Mouse (Mus musculus): ENCODE measurements around the gene Rack1. TPM values are rescaled to one million over a fixed set of nuclear protein-coding genes. Genes with fewer than 3 reads are reported as not detected.
A peak's percentile ranks its signal among the peaks of the same experiment; 100 is the strongest.

Gene Rack1
- polyA plus RNA-seq, 1 experiment from 2014 or later = 321 TPM

DNA sequence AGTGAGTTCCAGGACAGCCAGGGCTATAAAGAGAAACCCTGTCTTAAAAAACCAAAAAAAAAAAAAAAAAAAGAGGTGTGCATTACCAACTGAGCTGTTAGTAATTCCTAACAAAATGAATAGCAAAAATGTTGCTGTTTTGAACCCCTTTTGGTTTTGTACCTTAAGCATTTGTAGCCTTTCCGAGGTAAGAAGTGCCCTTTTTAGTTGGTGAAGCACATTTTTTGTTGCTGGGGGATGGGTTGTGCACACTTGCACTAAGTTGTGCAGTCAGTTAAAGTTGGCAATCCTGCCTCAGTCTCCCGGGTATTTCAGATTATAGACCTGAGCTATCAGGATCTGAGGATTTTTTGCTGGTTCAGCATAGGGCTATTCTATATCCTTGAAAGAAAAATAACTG, 4.8 kb downstream of the Rack1 start:
- Histone ChIP-seq H3K79me2 (ENCODE audit: inconsistent target) (peaks cover 84% of the 10 kb centered on the region), H3K4me3 (ENCODE audit: inconsistent target) (no peak overlapping the region), H3K36me3 (ENCODE audit: inconsistent target) (peaks cover 77% of the 10 kb centered on the region), H3K27ac (no peak overlapping the region)
- 85% methylated on average over 2 of the region's 2 CpGs for WGBS (ENCODE audit: missing documents)

- Histone ChIP-seq H3K36me3 (ENCODE audit: inconsistent target) (peaks cover 90% of the 10 kb centered on the region), H3K27ac (no peak overlapping the region), H3K4me3 (ENCODE audit: inconsistent target) (no peak overlapping the region), H3K79me2 (ENCODE audit: inconsistent target) (peaks cover 85% of the 10 kb centered on the region)
- 82% methylated on average over 21 of the region's 21 CpGs for WGBS (ENCODE audit: missing documents)
These were observed 6.9 kb downstream of the Rack1 start for GRCm38 (mm10) chr11:48806856-48807562.

- 67% methylated on average over 14 of the region's 14 CpGs for WGBS (ENCODE audit: missing documents)
- H3K4me3 ChIP-seq (ENCODE audit: inconsistent target) = no peak overlapping the region
- peaks cover 82% of the 10 kb centered on the region for H3K36me3 ChIP-seq (ENCODE audit: inconsistent target)
- H3K79me2 ChIP-seq (ENCODE audit: inconsistent target) = peaks cover 85% of the 10 kb centered on the region
- H3K27ac ChIP-seq = no peak overlapping the region
These were observed 7.6 kb downstream of the Rack1 start for GRCm38 (mm10) chr11:48807563-48808303.

DNA sequence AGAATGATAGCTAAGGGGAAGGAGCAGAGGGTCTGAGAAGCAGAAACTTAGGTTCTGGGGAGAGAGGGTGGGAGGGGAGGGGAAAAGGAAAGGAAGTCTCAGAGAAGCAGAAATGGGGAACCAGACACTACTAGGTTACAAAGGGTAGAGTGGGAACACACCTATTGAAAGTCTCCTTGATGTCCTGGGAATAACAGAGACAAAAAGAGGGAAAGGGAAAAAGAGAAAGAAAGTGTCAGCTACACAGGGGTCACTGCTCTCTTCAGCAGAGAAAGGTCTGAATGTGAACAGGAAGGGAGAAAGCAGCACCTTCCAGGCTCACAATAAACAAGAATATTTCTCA, 8.1 kb downstream of the Rack1 start:
- peaks cover 78% of the 10 kb centered on the region for H3K36me3 ChIP-seq (ENCODE audit: inconsistent target)
- H3K79me2 ChIP-seq (ENCODE audit: inconsistent target) = peaks cover 80% of the 10 kb centered on the region
- no peak overlapping the region for H3K4me3 ChIP-seq (ENCODE audit: inconsistent target)
- H3K27ac ChIP-seq = no peak overlapping the region

DNA sequence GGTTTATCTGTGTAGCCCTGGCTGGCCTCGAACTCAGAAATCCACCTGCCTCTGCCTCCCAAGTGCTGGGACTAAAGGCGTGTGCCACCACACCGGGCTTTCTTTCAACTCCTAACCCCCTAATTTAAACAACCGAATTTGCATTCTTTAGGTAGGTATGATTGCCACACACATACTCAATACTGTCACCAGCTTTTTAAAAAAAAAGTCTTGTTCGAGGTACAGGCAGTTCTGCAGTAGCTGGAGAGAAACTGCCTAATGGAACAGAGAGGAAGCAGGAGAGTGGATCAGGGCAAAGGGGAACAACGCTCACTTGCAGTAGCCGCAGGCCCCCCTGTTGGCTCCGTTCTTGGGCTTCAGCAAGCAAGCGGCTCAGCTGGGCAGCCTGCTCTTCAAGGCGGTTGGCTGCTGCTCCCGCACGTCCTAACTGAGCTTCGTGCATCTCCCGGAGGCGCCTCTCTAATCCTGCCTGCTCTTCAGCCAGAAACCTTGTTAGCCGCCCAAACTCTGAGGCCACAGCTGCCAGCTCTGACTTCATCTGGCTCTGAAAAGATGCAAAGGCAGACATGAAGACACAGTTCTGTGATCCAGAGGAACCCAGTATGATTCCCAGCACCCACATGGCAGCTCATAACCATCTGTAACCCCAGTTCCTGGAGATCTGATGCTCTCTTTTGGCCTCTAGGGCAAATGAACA, 8.8 kb downstream of the Rack1 start:
- WGBS (ENCODE audit: missing documents) = 90% methylated on average over 10 of the region's 16 CpGs
- no peak overlapping the region for H3K4me3 ChIP-seq (ENCODE audit: inconsistent target)
- no peak overlapping the region for H3K27ac ChIP-seq
- peaks cover 71% of the 10 kb centered on the region for H3K36me3 ChIP-seq (ENCODE audit: inconsistent target)
- peaks cover 74% of the 10 kb centered on the region for H3K79me2 ChIP-seq (ENCODE audit: inconsistent target)

DNA sequence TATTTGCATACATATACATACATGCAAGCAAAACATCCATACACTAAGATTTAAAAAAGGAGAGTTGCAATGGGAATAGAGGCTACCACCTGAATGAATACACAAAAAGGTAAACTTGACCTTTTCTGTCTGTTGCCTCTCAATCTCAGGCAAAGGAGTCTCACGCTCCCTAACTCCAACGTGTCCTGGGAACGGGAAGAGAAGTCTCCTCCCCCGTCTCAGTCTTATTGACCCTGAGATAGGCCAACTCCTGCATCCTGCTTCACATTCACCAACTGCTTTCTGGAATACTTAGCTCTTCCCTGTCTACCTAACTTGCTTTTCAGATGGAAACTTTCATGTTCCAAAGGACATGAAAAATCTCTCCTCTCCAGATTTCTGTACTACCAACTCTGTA, 9.3 kb downstream of the Rack1 start:
- no peak overlapping the region for H3K4me3 ChIP-seq (ENCODE audit: inconsistent target)
- peaks cover 66% of the 10 kb centered on the region for H3K36me3 ChIP-seq (ENCODE audit: inconsistent target)
- H3K27ac ChIP-seq = no peak overlapping the region
- WGBS (ENCODE audit: missing documents) = 89% methylated on average over 4 of the region's 4 CpGs
- peaks cover 72% of the 10 kb centered on the region for H3K79me2 ChIP-seq (ENCODE audit: inconsistent target)

DNA sequence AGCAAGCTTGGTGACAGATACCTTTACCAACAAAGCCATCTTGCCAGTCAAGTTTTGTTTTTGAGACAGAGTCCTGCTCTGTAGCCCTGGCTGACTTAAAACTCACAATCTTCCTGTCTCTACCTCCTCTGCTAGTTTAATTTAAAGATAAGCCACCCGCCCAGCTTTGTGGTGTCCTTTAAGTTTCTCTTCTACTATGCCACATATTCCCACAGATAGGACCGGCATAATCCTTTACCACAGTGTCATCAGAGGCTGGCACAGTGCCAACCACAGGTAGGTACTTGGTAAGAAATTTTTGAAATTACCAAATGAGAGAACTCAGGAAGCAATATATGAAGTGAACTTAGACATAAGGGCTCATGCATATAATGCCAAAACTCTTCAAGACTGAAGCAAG, 10.0 kb downstream of the Rack1 start:
- WGBS (ENCODE audit: missing documents) = 96% methylated on average over 2 of the region's 2 CpGs
- Histone ChIP-seq H3K36me3 (ENCODE audit: inconsistent target) (peaks cover 59% of the 10 kb centered on the region), H3K79me2 (ENCODE audit: inconsistent target) (peaks cover 72% of the 10 kb centered on the region), H3K27ac (no peak overlapping the region), H3K4me3 (ENCODE audit: inconsistent target) (no peak overlapping the region)

- Histone ChIP-seq H3K27ac (peak overlapping the region; percentile 86), H3K79me2 (ENCODE audit: inconsistent target) (peaks cover 66% of the 10 kb centered on the region), H3K36me3 (ENCODE audit: inconsistent target) (peaks cover 30% of the 10 kb centered on the region), H3K4me3 (ENCODE audit: inconsistent target) (no peak overlapping the region)
These were observed 13.7 kb downstream of the Rack1 start for GRCm38 (mm10) chr11:48813782-48814181.

DNA sequence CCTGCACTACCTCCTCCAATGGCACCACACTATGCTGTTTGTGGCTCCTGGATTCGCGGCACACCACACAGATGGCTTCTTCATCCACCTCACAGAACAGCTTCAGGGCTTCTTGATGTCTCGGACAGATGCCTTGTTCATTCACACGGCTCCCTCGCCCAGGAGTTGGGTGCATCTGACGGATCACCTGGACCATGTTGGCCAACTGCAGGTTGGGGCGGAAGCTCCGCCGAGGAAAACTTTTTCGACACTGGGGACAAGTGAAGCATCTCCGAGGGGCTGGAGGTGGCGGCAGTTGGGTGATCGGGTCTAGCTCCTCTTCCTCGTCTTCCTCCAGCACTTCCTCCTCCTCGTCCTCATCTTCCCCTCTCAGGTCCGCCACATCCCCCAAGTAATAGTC, 15.7 kb downstream of the Rack1 start:
- Histone ChIP-seq H3K36me3 (ENCODE audit: inconsistent target) (peaks cover 10% of the 10 kb centered on the region), H3K79me2 (ENCODE audit: inconsistent target) (peaks cover 45% of the 10 kb centered on the region), H3K4me3 (ENCODE audit: inconsistent target) (peak overlapping the region; percentile 67), H3K27ac (peak overlapping the region; percentile 86)
- WGBS (ENCODE audit: missing documents) = 55% methylated on average over 13 of the region's 16 CpGs

DNA sequence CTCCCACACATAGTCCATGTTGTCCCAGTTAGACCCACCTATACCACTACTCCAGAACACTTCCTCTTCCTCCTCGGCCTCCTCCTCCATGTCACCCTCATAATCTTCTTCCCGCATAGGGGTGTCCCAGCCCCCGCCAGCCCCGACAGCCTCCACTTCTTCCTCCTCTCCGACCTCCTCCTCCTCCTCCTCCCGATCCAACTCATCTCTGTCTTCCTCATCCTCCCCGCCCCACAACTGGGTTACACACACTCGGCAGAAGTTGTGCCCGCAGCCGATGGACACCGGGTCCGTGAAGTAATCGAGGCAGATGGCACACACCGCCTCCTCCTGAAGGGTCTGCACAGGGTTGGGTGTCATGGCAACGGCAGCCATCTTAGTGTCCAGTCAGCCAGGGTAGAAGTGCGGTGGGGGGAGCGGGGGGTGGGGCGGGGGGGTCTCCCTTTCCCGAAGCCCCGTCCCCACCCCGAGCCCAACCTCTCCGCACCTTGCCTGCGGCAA, 16.2 kb downstream of the Rack1 start:
- Histone ChIP-seq H3K79me2 (ENCODE audit: inconsistent target) (peaks cover 41% of the 10 kb centered on the region), H3K4me3 (ENCODE audit: inconsistent target) (peak overlapping the region; percentile 67), H3K27ac (peak overlapping the region; percentile 86), H3K36me3 (ENCODE audit: inconsistent target) (peaks cover 5% of the 10 kb centered on the region; the same call in 1 of the 2 replicates)
- under 1% methylated on average over 23 of the region's 23 CpGs for WGBS (ENCODE audit: missing documents)

- H3K36me3 ChIP-seq (ENCODE audit: inconsistent target) = no peaks in the 10 kb centered on the region
- peaks cover 34% of the 10 kb centered on the region for H3K79me2 ChIP-seq (ENCODE audit: inconsistent target)
- H3K4me3 ChIP-seq (ENCODE audit: inconsistent target) = peak within 1 kb of the TSS; percentile 67
- H3K27ac ChIP-seq = peak within 1 kb of the TSS; percentile 86
- 2% methylated on average over 63 of the region's 77 CpGs for WGBS (ENCODE audit: missing documents)
These were observed 16.9 kb downstream of the Rack1 start, which contains the start of gene Trim41 for GRCm38 (mm10) chr11:48816800-48817665. Trim41 (minus strand) TSS chr11:48817353.

GRCm38 (mm10) chr11:48817794-48818193, 17.7 kb downstream of the Rack1 start:
- H3K36me3 ChIP-seq (ENCODE audit: inconsistent target) = no peaks in the 10 kb centered on the region
- WGBS (ENCODE audit: missing documents) = 0% methylated on average over 9 of the region's 9 CpGs

GRCm38 (mm10) chr11:48818346-48818745, 18.2 kb downstream of the Rack1 start:
- Histone ChIP-seq H3K36me3 (ENCODE audit: inconsistent target) (no peaks in the 10 kb centered on the region), H3K4me3 (ENCODE audit: inconsistent target) (peak overlapping the region; percentile 67), H3K27ac (peak overlapping the region; percentile 86), H3K79me2 (ENCODE audit: inconsistent target) (peaks cover 26% of the 10 kb centered on the region)
- 0% methylated on average over 16 of the region's 16 CpGs for WGBS (ENCODE audit: missing documents)

More at GRCm38 (mm10) chr11:48817794-48818193, 17.7 kb downstream of the Rack1 start:
- Histone ChIP-seq H3K4me3 (ENCODE audit: inconsistent target) (peak overlapping the region; percentile 67), H3K27ac (peak overlapping the region; percentile 86), H3K79me2 (ENCODE audit: inconsistent target) (peaks cover 26% of the 10 kb centered on the region)

Measured in macrophage (primary cell).